Mouse (Mus musculus) adrenal gland, postnatal 10 days (tissue): ENCODE measurements around the gene Pin1. TPM values are rescaled to one million over a fixed set of nuclear protein-coding genes. Genes with fewer than 3 reads are reported as not detected.
"Not testable (repeated sequence)": the region's sequence is repeated elsewhere in the genome, so short reads cannot be mapped to it uniquely, and the experiment has no call there.

ENCODE experiments used
- DNase-seq: peaks from one replicate; pipeline ENCODE4 v3.0.0; 2021; ENCODE audit warnings: mixed read lengths
- long read RNA-seq, 2 experiments: library from polyadenylated mRNA; stranded (forward); transcript quantifications; one replicate each; pipeline ENCODE4 v2.0.0; 2021
- total RNA-seq, 2 experiments: library from RNA; stranded (reverse); gene quantifications; 2 replicates each; pipeline ENCODE4 v1.2.3; 2021

The Pin1 gene
- 10 to 100 TPM; 19.5 to 20.7 TPM for total RNA-seq
- long read RNA-seq, experiment 1, transcript Pin1-201 (4 exons, 3,843 nt) = major isoform, 153 of 174 reads
- long read RNA-seq, experiment 1, partial matches to known transcripts = 0 of 174 reads
- long read RNA-seq, experiment 1, other reads (novel, unspliced or antisense) = 21 of 174 reads
- long read RNA-seq, experiment 2, transcript Pin1-201 (4 exons, 3,843 nt) = major isoform, 107 of 116 reads
- long read RNA-seq, experiment 2, partial matches to known transcripts = 2 of 116 reads
- long read RNA-seq, experiment 2, other reads (novel, unspliced or antisense) = 7 of 116 reads

DNA sequence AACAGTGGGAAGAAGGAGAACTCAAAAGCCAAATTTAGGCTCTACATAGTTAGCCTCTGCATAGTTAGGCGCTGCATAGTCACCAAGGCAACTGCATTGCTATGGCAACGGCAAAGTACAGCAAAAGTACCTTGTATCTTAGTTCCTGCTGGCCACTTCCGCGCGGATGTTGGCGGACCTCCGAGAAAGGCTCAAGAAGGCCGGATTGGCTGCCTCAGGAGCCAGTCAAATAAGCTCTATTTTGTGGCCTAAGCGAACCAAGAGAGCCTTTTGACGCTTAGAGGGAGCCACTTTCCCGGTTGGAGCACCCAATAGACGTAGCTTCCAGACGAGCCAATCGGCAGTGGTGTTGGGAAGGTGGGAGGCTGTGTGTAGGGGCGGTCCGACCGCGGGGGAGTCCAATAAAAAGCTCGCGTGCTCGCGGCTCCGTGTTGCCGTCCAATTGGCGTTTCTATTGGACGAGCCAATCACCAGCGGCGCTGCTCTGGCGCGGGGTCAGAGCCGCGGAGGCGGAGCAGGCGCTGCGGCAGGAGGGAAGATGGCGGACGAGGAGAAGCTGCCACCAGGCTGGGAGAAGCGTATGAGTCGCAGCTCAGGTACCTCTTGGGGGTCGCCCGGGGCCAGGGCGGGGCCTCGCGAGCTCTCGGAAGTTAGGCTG, at the start of gene Pin1:
TSS of gene Pin1 (plus strand) at position 494 of the 658 bp plus-strand sequence.
- peak; percentile 98 for DNase-seq

DNA sequence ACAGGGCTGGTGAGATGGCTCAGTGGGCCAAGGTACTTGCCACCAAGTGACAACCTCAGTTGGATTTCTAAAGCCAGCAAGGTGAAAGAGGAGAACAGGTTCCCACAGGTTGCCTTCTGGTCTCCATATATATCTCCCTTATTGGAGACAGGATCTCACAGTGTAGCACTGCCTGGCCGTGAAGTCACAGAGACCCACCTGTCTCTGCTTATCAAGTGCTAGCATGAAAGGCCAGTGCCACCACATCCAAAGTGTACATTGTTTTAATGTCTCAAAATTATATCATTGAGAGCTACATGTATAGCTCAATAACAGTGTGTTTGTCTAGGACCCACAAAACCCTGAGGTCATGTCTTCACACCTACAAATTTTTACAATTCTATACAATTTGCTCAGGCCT, 45.6 kb upstream of the Pin1 start:
- no peak for DNase-seq

DNA sequence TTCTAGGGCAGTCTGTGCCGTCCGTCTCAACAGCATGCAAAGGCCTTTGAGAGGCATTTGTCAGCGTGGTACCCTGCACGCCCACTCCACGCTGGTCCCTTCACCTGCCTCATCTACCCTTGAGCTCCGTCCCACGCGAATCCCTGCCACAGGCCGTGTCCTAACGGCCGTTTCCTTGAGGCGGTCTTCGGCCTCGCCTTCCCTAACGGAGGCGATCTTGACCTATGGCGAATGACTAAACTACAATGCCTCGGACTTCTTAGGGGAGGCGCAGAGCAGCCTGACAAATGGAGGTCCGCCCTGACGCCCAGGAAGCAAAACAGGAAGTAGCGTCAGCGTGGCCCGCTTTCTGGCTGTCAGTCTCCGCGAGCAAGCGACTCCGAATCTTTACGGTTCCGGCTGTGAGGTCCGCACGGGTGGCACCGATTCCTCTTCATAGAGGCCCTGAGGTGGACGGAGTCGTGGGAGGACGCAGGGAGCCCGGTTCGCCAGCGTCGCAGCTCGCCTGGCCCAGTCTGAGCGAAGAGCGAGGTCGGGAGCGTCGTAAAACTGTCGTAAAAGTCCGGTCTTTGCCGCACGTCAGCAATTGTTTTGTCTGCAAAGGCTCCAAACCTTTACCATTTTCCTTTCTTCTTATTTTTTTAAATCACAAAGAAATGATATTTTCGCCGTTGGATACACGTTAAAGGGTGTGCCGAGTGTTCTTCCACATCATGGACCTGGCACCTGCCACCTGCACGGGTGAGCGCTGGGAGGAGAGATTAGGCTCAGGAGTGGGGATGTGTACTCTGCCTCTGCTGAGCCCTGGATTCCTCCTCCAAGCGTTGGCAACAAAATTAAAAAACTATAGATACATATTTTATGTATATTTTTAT, 44.6 kb upstream of the Pin1 start:
- DNase-seq = peak; percentile 86

- no peak for DNase-seq
These were observed 41.9 kb upstream of the Pin1 start for GRCm38 (mm10) chr9:20609831-20610464.

- DNase-seq = no peak
These were observed 39.9 kb upstream of the Pin1 start for GRCm38 (mm10) chr9:20611976-20612375.

DNA sequence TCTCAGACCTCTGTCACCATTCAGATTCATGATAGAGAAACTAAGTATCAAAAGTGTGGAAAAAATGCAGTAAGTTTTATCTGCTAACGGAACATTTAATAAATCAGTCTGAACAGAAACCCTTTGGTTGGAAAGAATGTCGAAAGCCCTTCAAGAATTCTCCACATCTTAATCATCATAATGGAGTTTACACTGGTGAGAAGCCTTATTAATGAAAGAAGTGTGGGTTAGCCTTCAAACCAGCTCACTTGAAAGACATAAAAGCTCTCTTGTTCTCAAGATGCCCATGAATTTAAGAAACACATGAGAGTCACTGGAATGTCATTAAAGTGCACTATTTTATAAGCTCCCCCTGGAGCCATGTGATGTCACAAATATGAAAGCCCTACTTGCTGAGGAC, 35.2 kb upstream of the Pin1 start:
- no peak for DNase-seq

GRCm38 (mm10) chr9:20631332-20631731, 20.6 kb upstream of the Pin1 start:
- no peak for DNase-seq

GRCm38 (mm10) chr9:20635676-20636075, 16.2 kb upstream of the Pin1 start:
- not testable (repeated sequence) for DNase-seq

DNA sequence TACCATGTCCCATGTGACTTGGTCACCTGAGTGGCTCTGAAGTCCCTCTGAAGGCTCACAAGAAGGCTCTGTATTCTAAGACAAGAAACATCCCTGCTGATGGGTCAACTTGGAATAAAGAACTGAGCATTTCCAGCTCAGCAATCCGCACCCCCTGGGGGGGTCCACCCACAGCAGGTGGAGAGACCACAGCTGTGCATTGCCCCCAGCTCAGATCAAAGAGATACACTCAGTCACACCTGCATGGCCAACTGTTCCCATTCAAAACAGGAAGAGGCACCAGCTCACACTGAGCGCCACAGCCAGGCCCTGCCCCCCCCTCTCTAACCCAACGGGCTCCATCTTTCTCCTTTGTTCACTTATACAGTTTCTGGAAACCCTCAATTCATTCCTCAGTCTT, 15.6 kb upstream of the Pin1 start:
- no peak for DNase-seq

DNA sequence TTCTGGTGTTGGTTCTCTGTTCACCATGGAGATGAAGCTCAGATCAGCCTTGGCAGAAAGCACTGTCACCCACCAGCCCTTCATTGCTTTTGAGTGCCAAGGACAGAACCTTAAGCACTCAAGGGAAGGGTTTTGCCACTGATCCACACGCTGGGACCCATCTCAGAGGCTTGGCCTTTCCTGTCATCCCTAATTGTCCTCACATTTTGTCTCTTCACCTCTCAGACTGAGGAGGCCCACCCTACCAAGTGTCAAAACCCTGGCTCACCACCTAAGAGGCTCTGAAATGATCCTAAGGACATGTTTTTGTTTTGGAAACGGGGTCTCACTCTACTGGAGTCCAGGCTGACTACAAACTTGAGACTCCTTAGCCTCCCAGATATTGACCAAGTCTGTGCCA, 15.1 kb upstream of the Pin1 start:
- no peak for DNase-seq

DNA sequence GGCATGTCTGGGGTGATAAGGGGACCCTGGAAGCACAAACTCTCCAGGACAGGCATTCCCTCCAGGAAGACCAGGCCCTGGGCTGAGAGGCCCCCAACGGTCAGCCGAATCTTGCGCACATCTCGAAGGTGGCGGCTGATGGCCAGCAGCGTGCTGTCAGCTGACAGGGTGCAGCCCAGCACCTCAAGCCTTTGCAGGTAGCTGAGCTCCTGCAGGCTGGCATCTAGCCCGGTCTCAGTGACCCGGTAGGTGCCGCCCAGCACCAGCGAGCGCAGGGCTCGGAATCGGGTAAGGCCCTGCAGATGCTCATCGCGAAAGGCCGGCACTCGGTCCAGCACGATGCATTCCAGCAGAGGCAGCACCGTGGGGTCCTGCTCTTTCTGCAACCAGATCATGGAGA, 13.3 kb upstream of the Pin1 start:
- no peak for DNase-seq

DNA sequence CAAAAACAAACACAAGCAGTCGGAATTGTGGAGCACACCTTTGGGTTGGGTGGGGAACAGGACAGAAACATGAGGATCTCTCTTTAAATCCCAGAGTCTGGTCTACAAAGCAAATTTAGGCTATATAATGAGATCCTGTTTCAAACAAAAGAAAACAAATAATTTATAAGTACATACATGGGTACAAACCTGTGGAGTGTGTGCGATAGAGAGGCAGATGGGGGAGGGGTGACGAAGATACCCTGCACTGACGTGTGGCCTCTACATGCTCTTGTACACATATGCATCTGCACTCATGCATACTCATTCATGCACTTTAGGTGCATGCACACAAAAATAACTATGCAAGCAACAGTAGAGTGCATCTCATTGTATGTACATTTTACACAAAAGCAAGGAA, 12.4 kb upstream of the Pin1 start:
- DNase-seq = no peak

DNA sequence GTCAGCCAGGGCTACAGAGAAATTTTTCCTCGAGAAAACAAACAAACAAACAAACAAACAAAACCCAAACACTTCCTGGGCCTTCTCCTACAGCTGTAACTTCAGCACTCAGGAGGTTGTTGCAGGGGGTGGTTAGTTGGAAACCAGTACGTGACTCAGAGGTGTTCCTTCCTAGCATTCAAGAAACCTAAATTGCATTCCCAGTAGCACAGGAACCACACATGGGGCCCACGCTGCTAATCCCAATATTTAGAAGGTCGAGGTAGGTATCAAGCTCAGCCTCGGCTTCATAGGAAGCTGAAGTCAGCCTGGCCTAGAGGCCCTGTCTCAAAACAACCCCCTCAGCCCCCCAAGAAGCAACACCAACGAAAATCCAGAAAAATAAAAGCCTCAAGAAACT, 10.4 kb upstream of the Pin1 start:
- DNase-seq = no peak

DNA sequence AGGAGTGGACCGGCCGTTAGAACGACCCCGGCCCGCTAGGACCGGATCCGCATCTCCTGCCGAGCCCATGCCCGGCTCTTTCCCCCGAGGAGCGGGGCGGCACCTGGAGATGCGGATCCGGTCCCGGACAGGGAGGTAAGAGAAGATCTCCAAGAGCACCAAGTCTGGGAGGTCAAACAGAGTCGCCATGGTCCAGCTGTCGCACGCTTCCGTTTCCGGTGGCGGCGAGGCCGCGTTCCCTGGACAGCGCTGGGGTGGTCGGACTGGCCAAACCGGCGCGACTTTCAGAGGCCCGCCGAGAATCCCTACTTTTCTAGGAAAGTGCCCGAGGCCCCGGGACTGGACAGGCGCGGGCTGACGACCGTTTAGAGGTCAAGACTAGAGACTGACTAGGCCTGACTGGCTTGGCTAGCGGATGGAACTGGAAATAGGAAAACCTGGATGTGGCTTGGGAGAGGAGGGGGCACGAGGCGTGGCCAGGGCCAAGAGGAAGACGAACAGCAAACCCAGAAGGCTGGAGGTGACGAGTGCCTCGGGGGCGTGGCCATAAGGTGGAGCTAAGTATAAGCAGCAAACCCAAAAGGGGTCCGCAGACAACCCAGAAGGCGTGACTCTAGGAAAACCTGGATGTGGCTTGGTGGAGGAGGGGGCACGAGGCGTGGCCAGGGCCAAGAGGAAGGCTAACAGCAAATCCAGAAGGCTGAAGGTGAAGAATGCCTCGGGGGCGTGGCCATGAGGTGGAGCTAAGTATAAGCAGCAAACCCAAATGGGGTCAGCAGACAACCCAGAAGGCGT, 9.6 kb upstream of the Pin1 start, which contains the start of gene Ubl5:
TSS of gene Ubl5 (plus strand) at position 778 of the 795 bp plus-strand sequence.
- peak; percentile 91 for DNase-seq

GRCm38 (mm10) chr9:20642896-20643466, 8.9 kb upstream of the Pin1 start:
- peak; percentile 91 for DNase-seq

DNA sequence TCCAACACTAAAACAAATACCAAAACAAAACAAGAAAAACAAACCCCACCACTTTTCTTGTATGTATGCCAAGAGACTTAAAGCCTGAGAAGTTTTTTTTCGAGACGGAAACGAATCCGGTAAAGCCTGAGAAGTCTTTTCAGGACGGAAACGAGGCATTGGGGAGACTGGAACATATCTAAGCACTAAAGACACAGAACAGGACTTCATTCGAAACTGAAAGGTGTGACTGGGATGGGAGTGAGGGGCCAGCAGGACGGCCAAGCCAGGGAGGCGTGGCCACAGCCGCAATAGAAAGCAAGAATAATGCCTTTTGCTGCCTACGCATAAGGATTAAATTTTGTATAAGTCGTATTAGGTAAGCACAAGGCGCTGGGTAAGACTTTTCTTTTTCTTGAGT, 8.1 kb upstream of the Pin1 start:
- DNase-seq = no peak

- peak; percentile 84 for DNase-seq
These were observed 7.4 kb upstream of the Pin1 start, which contains the start of gene Fbxl12 for GRCm38 (mm10) chr9:20644360-20645081. Gene Fbxl12, minus strand, starts transcription at chr9:20644767.

DNA sequence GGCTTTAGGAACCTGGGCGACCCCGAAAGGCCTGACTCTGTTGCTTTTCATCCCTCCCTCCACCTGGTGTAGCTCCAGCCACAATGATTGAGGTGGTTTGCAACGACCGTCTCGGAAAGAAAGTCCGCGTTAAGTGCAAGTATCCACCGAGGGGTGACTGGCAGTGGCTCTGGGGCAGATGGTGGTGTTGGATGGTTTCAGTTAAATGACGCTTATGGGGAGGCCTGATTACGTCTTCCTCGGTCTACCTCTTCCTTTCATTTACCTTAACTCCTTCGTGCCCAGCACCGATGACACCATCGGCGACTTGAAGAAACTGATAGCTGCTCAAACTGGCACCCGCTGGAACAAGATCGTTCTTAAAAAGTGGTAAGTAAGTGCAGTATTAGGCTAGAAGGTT, 6.8 kb upstream of the Pin1 start:
- DNase-seq = no peak

DNA sequence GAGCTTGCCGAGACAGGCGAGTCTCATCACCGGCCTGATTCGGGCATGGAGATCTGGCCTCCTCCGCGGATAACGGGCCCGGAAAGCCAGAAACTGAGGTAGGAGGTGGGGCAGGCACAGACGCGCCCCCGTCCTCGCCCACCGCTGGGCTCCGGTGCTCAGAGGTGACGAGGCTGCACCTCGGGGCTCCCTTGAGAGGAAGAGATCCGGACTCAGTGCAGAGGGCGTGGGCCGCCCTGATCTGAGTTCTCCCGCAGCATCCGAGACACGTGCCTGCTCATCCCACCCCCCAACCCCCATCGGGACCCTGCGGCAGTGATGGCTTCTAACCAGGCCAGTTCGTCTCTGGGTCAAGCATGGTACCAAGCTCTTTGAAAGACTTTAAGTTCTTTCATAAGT, 364 bp downstream of the Pin1 start:
- DNase-seq = no peak

DNA sequence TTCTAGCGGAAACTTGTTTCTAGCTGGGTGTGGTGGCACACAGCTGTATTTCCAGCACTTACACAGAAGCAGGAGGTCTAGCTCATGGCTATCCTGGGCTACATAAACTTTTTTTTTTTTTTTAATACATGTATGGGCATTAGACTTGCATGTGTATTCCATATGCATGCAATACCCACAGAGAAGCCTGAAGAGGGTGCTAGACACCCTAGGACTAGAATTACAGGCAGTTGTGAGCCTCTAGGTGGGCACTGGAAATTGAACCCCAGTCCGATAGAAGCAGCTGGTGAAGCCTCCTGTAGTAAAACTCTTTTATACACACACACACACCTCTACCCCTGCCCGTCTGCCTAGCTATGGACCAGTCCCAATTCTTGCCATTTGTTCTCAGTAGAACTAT, 2.0 kb downstream of the Pin1 start:
- DNase-seq = no peak

- DNase-seq = peak; percentile 72
These were observed 5.7 kb downstream of the Pin1 start for GRCm38 (mm10) chr9:20657546-20657945.
